Mouse (Mus musculus) T-cell, adult 66 days (primary cell): ENCODE data around the gene Rps23. TPM values are rescaled to one million over a fixed set of nuclear protein-coding genes. Genes with fewer than 3 reads are reported as not detected.

Source experiments
- total RNA-seq, 2 experiments: library from RNA; stranded (reverse); gene quantifications; 3 replicates in 1 of 2; 4 replicates in 1 of 2; pipeline ENCODE4 v1.2.4; 2023

The Rps23 gene
- 1,000 to 10,000 TPM; 1,371 to 1,391 TPM for total RNA-seq

GRCm38 (mm10) chr13:90922751-90923612 is at the start of gene Rps23:
Rps23 (plus strand) TSS chr13:90922958.

DNA sequence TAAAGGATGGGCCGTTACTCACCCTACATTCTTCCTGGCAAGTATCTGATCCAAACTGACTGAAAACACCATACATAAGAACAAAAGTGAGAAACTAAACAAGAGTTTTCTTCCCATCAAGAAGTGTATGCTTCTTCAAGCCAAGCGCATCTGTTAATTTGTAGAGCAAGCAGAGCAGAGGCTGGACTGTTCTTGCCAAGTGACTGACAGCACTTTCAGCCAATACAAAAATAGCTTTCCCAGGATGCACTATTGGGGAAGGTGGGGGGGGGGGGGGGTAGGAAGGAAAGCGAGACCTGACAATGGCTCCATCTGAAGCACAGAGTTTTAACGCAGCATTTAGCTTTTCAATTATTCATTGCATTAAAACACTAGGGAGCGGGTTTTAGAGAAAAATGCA is 17.6 kb upstream of the Rps23 start, which contains the start of gene Atp6ap1l:
Gene Atp6ap1l, minus strand, starts transcription at position 180 of the 400 bp plus-strand sequence.

Other genes with a start within 250 kb of the Rps23 start
- gene Atp6ap1l, start 17.6 kb upstream of the Rps23 start, total RNA-seq: not detected